Mouse (Mus musculus) spleen, postnatal 10 days (tissue): Measurements from ENCODE around the gene Gm14632.
"Not testable (repeated sequence)": the region's sequence is repeated elsewhere in the genome, so short reads cannot be mapped to it uniquely, and the experiment has no call there.

ENCODE experiments used
- DNase-seq, 2 experiments: peaks; one replicate each; pipeline ENCODE4 v3.0.0; 2021 to 2022; ENCODE audit warnings: low spot score in 2 of 2

The Gm14632 gene

DNA sequence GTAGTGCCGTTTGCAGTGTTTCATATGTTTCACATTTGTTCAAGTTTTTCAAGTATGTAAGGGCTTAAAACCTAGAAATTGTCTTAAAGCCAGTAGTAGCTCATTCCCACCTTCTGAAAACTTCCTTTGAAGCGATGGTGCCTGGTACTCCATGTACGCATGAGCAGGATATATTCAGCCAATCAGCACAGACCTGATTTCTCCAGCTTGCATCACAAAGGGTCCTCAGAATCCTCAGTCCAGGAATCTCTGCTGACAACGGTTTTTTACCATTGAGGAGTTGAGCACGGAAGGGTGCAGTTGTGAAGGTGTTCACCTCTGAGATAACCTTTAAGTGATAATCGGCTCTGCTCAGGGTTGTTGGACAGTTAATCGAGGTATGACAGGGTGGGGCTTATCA lies at the start of gene Gm14632:
TSS of gene Gm14632 (plus strand) at position 301 of the 400 bp plus-strand sequence.
- DNase-seq = not testable (repeated sequence)
